Mouse (Mus musculus) frontal cortex, postnatal 14 days (tissue): ENCODE results near the gene 5730409E04Rik.

Experiments used
- DNase-seq, 2 experiments: peaks; one replicate each; pipeline ENCODE4 v3.0.0; 2022; ENCODE audit warnings: low spot score in 2 of 2

5730409E04Rik gene

DNA sequence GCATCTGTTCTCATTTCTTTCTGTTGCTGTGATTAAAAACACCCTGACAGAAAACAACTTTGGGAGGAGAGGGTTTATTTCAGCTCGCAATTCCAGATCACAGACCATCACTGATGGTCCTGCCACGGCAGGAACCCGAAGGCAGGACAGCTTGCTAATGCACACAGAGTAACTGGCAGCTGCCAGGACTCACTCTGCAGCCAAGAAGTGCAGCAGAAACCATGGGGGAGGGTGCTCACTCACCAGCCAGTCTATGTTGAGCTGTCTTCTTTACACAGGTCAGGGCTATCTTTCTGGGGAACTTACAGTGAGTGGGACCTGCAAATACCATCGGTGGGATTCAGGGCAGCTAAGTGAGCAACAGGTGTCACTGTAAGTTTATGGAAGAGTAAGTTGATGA, 27.8 kb downstream of the 5730409E04Rik start:
- DNase-seq = no peak

DNA sequence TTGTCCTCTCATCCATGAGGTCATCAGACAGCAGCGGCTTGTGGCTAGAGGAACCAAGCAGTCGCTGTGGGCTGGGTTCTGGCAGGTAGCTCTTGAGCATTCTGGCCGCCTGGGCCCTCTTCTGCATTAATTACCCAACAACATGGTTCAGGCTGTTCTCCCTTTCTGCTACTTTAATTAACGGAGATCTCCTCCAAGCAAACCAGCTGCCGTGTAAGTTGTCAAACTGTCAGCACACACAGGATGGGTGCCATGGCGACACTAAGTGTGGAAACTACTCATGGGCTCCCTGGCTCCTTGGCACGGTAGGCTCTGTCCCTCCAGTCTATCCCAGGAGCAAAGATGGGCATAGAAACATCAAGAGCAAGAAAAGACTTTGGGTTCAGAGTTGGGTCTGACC, 29.7 kb downstream of the 5730409E04Rik start:
- no peak for DNase-seq

DNA sequence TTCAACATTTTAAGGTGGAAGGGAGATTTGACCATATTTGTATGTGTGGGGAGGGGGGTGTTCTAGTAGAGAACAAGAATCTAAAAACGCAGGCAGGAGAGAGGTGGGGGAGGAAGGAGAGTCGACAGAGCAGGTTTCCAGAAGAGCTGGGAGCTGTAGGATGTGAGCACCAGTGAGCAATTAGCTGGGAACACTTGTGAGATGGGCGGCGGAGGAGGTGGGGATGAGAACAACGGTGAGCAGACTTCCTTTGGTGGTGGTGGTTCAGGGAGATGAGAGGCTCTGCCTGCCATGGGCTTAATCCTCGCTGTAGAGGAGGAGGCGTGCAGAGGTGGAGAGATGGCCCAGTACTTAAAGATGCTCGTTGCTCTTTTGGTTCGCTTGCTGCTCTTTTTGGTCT, 32.3 kb downstream of the 5730409E04Rik start:
- peak in 1 of 2 experiments; percentile 19 for DNase-seq

DNA sequence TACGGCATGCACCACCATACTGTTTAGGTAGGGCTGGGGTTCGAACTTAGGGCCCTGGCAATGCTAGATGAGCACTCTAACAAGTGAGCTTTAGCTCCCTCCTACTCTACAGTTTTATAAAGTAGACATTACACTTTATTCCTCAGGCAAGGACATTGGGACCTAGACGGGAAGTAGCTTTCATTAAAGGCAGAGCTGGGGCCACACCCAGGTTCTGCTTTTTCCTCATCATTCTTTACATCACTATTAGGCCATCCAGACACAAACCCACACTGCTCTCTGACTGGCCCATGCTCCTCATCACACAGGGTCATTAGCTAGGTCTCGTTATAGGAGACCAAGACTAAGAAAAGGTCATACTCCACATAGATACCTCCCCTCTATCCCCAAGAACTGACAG, 34.2 kb downstream of the 5730409E04Rik start:
- DNase-seq = no peak

DNA sequence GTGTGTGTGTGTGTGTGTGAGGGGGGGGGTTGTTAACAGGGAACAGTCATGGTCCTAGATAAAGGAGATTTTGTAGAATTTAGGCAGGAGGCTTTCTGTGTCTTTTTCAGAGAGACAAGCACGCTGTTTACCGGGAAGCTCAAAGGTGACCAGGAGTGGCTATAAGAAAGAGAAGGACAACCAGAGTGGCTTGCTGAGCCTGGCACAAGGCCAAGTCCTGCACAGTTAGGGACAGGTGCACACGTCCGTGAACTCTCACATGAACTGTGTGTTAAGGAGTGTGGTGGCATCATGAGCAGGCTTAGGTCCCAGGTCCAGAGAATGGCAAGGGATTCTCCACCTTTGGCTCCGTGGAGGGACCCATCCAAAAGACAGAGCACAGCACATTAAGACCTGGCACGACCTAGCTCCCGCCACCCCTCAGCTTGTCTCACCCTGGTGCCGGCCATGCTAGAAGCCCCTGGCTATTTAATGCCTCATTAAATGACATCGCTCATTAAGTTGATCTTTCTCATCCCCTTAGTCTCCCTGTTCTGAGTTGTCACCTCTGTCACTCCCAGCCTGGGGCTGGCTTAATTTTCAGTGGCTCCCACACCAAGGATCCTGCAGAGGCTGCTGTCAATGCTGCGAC, 34.8 kb downstream of the 5730409E04Rik start:
- no peak for DNase-seq

DNA sequence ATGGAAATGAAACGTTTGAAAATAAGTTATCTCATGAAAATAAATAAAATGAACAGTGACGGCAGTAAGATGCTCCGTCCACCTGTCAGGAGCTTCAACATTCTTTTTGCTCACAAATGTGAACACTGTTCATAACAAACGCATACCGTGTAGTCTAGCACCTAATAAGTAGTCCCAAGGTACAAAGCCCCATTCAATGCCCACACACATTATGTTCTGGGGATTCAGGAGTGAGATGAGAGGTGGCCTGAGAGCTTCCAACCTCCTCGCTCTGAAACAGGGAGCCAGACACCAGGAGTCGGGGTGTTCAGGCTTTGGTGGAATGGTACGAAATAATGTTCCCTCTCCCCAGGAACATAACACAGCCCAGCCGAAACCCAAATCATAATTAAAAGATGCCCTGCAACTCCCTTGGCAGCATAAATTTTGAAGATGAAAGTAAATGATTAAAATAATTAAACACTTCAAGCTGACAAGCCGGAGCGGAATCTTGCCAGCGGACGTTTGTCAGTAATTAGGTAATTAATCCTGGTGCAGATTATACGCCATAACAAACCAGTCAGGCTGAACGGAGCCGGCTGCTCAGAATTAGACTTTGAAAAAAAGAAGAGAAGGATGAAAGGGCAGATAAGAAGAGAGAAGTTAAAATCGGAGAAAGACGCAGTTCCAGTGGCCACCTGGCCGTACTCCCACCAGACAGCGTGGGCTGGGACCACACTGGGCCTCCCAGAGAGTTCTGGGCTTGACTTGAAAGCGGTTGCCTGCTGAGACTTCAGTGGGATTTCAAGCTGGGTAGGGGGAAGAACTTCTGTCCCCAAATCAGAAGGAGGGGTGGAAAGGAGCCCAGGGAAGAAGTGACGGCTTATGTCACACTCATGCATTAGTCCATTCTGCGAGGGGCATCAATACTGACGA, 38.6 kb downstream of the 5730409E04Rik start:
- no peak for DNase-seq

DNA sequence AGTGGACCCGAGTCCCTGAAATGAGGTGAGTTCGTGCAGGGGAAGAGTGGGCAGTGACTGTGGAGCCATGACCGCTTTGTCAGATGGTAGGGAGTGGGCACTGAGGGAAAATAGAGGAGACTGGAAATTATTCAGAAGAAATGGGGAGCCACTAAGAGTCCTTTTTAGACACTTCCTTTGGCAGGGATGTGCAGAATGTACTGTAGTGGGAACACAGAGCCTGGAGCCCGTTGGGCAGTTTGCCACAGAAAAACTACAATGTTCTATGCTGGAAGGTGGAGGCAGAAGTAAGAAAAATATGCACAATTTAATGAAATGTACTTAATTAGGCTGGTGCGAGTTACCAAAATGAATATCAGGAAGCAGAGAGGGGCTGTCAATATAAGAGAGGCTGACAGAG, 43.5 kb downstream of the 5730409E04Rik start:
- DNase-seq = no peak

DNA sequence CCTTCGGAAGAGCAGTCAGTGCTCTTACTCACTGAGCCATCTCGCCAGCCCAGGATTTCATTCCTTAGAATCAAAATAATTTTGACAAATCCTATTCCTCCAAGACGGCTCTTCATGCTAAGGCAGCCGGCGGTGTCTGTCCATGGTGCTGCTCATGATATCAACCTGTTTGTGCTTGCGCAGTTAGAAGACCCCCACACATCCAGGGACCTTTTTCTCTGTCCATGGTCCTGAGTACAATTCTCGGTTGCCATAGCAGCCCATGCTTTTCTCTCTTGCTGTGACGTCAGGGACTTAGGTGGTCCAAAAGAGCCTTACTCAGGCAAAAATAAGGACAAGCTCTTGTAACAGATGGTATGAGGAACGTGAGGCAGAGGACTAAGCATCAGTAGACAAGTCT, 45.7 kb downstream of the 5730409E04Rik start:
- DNase-seq = no peak

DNA sequence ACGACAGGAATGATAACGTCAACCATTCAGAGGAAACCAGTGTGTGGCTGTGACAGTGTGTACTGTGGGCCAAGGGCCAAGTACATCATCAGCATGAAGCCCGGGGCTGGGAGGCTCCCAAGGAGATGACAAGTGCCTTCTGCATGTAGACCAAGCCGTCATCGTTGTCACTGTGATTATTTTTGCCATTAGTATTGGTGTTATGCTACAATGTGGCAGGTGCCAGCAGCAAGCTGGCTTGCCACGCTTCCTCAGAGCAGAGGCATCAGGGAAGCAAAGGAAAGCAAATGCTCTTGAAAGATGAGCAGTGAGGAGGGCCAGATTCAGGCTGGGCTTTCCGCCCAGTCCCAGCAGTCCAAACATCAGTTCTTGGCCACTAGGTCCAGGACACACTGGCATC, 51.6 kb downstream of the 5730409E04Rik start:
- no peak for DNase-seq
